Mouse (Mus musculus) testis, adult 2 months (tissue): Measurements from ENCODE around the gene Zwilch. TPM values are rescaled to one million over a fixed set of nuclear protein-coding genes. Genes with fewer than 3 reads are reported as not detected.

ENCODE experiments used
- H3K27ac ChIP-seq: fragments of 200-500 bp; 2 replicates; pipeline ENCODE4 v1.5.1; 2012; ENCODE audit warnings: low read depth, low read length; ENCODE audit not compliant: control insufficient read depth, insufficient read depth
- H3K27me3 ChIP-seq: fragments of 200-500 bp; 2 replicates; pipeline ENCODE4 v1.6.1; 2012; ENCODE audit warnings: mild to moderate bottlenecking, low read length, moderate library complexity; ENCODE audit not compliant: control insufficient read depth, insufficient read depth
- H3K36me3 ChIP-seq: fragments of 200-500 bp; 2 replicates; pipeline ENCODE4 v1.6.1; 2012; ENCODE audit warnings: mild to moderate bottlenecking, low read length; ENCODE audit not compliant: control insufficient read depth, insufficient read depth
- H3K4me1 ChIP-seq: fragments of 200-500 bp; 2 replicates; pipeline ENCODE4 v1.6.1; 2012; ENCODE audit warnings: low read length; ENCODE audit not compliant: control insufficient read depth, insufficient read depth
- H3K4me3 ChIP-seq: fragments of 200-500 bp; 2 replicates; pipeline ENCODE4 v1.5.1; 2012; ENCODE audit warnings: low read depth, mild to moderate bottlenecking, low read length, moderate library complexity, mixed read lengths; ENCODE audit not compliant: control insufficient read depth
- CTCF ChIP-seq: fragments of 200-500 bp; IDR thresholded peaks from 2 replicates; pipeline ENCODE4 v1.5.1; 2012; ENCODE audit warnings: low read depth, mild to moderate bottlenecking, inconsistent platforms, low read length, moderate library complexity; ENCODE audit not compliant: control insufficient read depth, insufficient read depth, insufficient replicate concordance
- POLR2A ChIP-seq: fragments of 200-500 bp; IDR thresholded peaks from 2 replicates; pipeline ENCODE4 v1.6.1; 2012; ENCODE audit warnings: low read depth, mild to moderate bottlenecking, inconsistent platforms, low read length, moderate library complexity; ENCODE audit not compliant: control insufficient read depth
- polyA plus RNA-seq: library from polyadenylated mRNA; depleted of rRNA; stranded (reverse); fragments of >200 nt; gene quantifications from 2 replicates; pipeline ENCODE4 v1.2.3, GENCODE M21; 2012; rRNA removed

Zwilch gene
- polyA plus RNA-seq = 27.0 and 33.6 TPM in 2 replicates

DNA sequence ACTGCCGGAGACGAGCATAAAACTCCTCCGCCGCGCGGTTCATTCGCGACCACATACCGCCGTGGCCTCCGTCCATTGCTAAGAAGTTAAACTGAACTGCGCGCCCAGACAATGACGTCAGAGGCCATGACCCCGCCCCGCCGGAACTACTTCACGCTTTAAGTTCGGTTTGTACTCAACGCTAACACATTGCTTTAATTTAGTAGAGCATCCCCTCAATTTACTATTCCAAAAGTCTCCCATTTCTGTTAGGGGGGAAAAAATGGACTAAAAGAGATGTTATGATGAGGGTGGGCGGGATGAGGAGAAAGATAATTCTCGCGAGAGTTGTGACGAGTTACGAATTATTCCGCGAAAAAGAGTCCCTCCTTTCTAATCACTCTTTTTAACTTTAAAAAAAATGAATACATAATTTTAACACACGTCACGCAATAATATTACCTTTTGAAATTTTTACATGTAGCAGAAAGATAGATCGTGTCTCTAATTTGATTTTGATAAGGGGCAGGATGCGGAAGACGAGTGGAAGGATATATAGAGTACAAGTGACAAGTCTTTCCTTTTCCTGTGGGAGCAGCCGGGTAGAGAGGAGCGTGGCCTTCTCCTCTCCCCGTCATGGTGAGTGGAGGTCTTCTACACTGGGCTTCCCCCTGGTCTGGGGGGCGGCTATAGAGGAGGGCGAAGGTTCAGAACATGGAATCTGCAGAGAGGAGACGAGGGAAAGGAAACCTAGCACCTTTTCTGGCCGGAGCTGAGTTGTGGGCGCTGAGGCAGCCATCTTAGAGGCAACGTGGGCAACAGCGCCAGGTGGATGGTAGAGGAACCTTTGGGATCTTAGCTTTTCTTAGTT is at the start of gene Zwilch, which contains the start of gene Rpl4:
Gene Zwilch, minus strand, starts transcription at position 289 of the 850 bp plus-strand sequence.
Gene Rpl4, plus strand, starts transcription at position 560 of the 850 bp plus-strand sequence.
- Histone ChIP-seq H3K27me3 (no peaks in the 10 kb centered on the region), H3K36me3 (no peaks in the 10 kb centered on the region), H3K4me3 (peak within 1 kb of the TSS; percentile 100), H3K27ac (peak within 1 kb of the TSS; percentile 99), H3K4me1 (peaks cover 7% of the 10 kb centered on the region)
- TF ChIP-seq POLR2A (peak; percentile 92), CTCF (no peak)

DNA sequence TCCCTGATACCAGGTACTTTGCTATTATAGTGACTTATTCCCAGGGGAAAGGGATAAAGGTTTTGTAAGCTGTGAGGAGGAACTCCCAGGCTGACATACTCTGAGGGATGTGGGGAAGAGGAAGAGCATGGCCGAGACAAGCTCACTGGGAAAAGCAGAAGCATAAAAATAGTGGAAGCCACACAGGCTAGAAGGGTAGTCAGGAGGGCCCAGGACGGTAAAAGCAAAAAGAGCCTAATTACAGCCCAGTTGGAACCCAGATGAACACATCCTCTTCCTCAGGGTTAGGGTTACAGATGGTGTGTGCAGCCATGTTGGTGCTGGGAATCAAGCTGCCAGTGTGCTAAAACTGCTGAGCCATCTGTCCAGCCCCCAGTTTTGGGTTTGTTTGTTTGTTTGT is 49.2 kb upstream of the Zwilch start:
- no peaks in the 10 kb centered on the region for H3K36me3 ChIP-seq
- H3K4me1 ChIP-seq = no peaks in the 10 kb centered on the region
- no peak overlapping the region for H3K27ac ChIP-seq
- H3K4me3 ChIP-seq = no peak overlapping the region
- no peaks in the 10 kb centered on the region for H3K27me3 ChIP-seq
- no peak for TF ChIP-seq CTCF
- TF ChIP-seq POLR2A = no peak

DNA sequence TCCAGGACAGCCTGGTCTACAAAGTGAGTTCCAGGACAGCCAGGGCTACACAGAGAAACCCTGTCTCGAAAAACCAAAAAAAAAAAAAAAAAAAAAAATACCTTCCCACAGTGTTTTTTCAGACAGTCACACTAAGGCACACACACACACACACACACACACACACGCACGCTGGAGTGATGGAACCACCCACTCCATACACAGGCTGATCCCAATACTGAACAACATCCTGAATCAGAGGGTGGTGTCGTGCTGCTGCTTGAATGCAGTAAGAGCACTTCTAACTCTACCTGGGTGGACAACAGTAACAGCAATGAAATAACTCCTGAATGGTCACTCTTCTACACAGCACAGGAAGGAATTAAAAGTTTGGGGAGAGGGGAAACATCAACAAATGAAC is 48.6 kb upstream of the Zwilch start:
- H3K27ac ChIP-seq = no peak overlapping the region
- H3K4me3 ChIP-seq = no peak overlapping the region
- H3K27me3 ChIP-seq = no peaks in the 10 kb centered on the region
- H3K4me1 ChIP-seq = no peaks in the 10 kb centered on the region
- H3K36me3 ChIP-seq = no peaks in the 10 kb centered on the region
- TF ChIP-seq POLR2A (no peak), CTCF (no peak)

DNA sequence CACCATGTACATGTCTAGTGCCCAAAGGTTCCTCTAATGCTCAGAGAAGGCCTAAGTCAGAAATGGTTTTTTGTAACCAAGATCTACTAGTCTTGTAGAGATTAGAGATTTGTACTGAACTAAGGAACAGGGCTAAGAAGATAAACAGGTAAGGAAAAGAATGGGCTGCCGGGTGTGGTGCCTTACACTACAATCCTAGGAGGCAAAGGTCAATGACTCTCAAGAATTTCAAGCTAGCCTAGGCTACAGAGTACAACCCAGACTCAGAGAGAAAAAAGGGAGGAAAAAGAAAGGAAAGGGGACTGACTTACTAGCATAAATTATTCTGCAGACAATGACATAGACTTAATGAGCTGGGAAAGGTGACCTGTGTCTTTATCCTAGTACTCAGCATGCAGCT is 47.7 kb upstream of the Zwilch start:
- Histone ChIP-seq H3K27ac (no peak overlapping the region), H3K36me3 (no peaks in the 10 kb centered on the region), H3K27me3 (no peaks in the 10 kb centered on the region), H3K4me3 (no peak overlapping the region), H3K4me1 (no peaks in the 10 kb centered on the region)
- no peak for TF ChIP-seq POLR2A
- TF ChIP-seq CTCF = no peak

DNA sequence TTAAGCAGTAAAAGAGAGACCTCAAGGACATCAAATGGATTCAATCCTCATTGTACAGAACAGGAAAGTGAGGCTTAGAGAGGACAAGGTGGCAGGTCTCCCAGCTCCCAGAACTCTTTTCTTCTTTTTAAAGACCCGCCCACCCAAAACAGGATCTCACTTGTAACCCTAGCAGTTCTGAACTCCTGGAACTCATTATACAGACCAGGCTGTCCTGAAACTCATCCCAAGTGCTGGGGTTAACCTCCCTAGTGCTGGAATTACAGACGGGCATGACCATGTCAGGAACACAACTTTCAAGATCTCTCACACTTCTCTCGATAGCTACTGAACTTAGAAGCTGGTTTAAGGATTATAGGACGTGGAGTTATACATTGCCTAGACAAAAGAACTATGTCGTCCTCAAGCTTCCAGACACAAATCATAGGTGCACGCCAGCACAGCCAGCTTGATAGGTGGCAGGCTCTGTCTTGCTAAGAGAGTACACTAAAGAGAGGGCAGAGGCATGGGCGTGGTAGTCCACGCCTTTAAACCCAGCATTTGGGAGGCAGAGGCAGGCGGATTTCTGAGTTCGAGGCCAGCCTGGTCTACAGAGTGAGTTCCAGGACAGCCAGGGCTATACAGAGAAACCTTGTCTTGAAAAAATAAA is 47.0 kb upstream of the Zwilch start:
- TF ChIP-seq POLR2A (no peak), CTCF (no peak)
- H3K36me3 ChIP-seq = no peaks in the 10 kb centered on the region
- H3K27ac ChIP-seq = no peak overlapping the region
- no peak overlapping the region for H3K4me3 ChIP-seq
- H3K27me3 ChIP-seq = no peaks in the 10 kb centered on the region
- H3K4me1 ChIP-seq = no peaks in the 10 kb centered on the region

DNA sequence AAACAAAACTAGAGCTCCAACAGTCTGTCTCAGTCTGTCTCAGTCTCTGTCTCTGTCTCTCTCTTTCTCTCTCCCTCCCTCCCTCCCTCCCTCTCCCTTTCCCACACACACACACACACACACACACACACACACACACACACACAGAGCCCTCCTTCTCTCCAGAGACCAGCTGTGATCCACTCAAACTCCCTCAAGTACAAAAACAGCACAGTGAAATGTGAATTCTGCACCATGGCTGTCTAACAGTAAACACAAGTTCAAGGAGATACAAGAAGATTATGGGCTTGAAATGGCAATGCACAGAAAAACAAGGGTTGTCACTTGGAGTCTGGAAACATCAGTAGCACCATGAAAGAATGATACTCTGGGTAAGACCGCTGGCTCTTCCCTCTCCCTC is 46.4 kb upstream of the Zwilch start:
- Histone ChIP-seq H3K27ac (no peak overlapping the region), H3K27me3 (no peaks in the 10 kb centered on the region), H3K4me3 (no peak overlapping the region), H3K36me3 (no peaks in the 10 kb centered on the region), H3K4me1 (no peaks in the 10 kb centered on the region)
- TF ChIP-seq CTCF (no peak), POLR2A (no peak)

DNA sequence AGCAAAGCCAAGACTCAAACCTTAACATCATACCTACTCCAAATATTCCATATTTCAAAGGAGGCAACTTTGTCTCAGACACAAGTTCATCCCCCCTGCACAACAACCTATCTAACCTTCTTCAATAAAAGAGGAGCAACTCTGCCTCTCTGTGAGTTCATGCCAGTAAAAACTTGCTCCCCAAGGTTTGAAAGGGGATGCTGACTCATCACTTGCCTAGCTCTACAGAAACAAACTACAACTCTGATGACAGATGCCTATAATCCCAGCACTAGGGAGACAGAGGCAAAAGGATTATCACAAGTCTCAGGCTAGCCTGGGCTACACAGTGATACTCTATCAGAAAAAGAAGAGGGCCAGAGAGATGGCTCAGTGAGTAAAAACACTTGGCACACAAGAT is 45.0 kb upstream of the Zwilch start:
- TF ChIP-seq POLR2A (no peak), CTCF (no peak)
- H3K4me1 ChIP-seq = no peaks in the 10 kb centered on the region
- no peak overlapping the region for H3K4me3 ChIP-seq
- H3K27ac ChIP-seq = no peak overlapping the region
- H3K27me3 ChIP-seq = no peaks in the 10 kb centered on the region
- no peaks in the 10 kb centered on the region for H3K36me3 ChIP-seq
